Mouse (Mus musculus) neural tube, embryonic 11.5 days (tissue): ENCODE measurements at regions not wholly inside any gene's neighbourhood (a gene's known extent, or its start where the extent isn't known, plus 50 kb on each side); places are given as distances from the start of the nearest gene placed in this dataset.

Source experiments
- ATAC-seq: fragments of 200-750 bp; cut with Nextera tagmentation; 2 replicates; pipeline ENCODE4 v1.8.0; 2017; ENCODE audit warnings: moderate number of reproducible peaks, mild to moderate bottlenecking, moderate TSS enrichment, moderate library complexity; ENCODE audit not compliant: insufficient read depth, low FRiP score, low TSS enrichment
- DNase-seq: peaks from one replicate; pipeline ENCODE4 v3.0.0-alpha.2; 2015; ENCODE audit warnings: low spot score
- H3K27ac ChIP-seq: fragments of 300-500 bp; sonication (generic); 2 replicates; pipeline ENCODE4 v1.5.1; 2014; ENCODE audit warnings: low read depth, mild to moderate bottlenecking, low read length
- H3K27me3 ChIP-seq: fragments of 300-500 bp; sonication (generic); 2 replicates; pipeline ENCODE4 v1.6.1; 2014; ENCODE audit warnings: mild to moderate bottlenecking, low read length, mixed read lengths; ENCODE audit not compliant: control insufficient read depth, insufficient read depth
- H3K36me3 ChIP-seq: fragments of 300-500 bp; sonication (generic); 2 replicates; pipeline ENCODE4 v1.6.1; 2014; ENCODE audit warnings: mild to moderate bottlenecking, low read length, moderate library complexity, mixed read lengths; ENCODE audit not compliant: control insufficient read depth, insufficient read depth
- H3K4me1 ChIP-seq: fragments of 300-500 bp; sonication (generic); 2 replicates; pipeline ENCODE4 v1.6.1; 2014; ENCODE audit warnings: low read length, mixed read lengths; ENCODE audit not compliant: control insufficient read depth, insufficient read depth
- H3K4me2 ChIP-seq: fragments of 300-500 bp; sonication (generic); 2 replicates; pipeline ENCODE4 v1.6.1; 2014; ENCODE audit warnings: low read depth, mild to moderate bottlenecking, moderate library complexity
- H3K4me3 ChIP-seq: fragments of 300-500 bp; sonication (generic); 2 replicates; pipeline ENCODE4 v1.5.1; 2014; ENCODE audit warnings: low read depth, low read length
- H3K9ac ChIP-seq: fragments of 300-500 bp; sonication (generic); 2 replicates; pipeline ENCODE4 v1.6.1; 2014; ENCODE audit warnings: mild to moderate bottlenecking, low read length
- H3K9me3 ChIP-seq: fragments of 300-500 bp; sonication (generic); 2 replicates; pipeline ENCODE4 v1.6.1; 2016; ENCODE audit warnings: low read length; ENCODE audit not compliant: control insufficient read depth
- WGBS: fragments of 180-500 bp; shearing (Covaris S2); extraction: QIAGEN DNeasy Blood & Tissue Kit; methylation state at CpG from one replicate; pipeline ENCODE4 v1.1.7; 2014; 5-methylcytosine and 5-hydroxymethylcytosine counted together

GRCm38 (mm10) chr1:19412345-19412744, 203.6 kb downstream of the Tfap2b start:
- no peak for ATAC-seq
- H3K4me3 ChIP-seq = no peak overlapping the region
- no peaks in the 10 kb centered on the region for H3K4me1 ChIP-seq
- no peak overlapping the region for H3K27ac ChIP-seq
- 53% methylated on average over 4 of the region's 4 CpGs for WGBS
- no peak overlapping the region for H3K4me2 ChIP-seq
- no peak overlapping the region for H3K9ac ChIP-seq
- H3K27me3 ChIP-seq = no peaks in the 10 kb centered on the region
- H3K36me3 ChIP-seq = no peaks in the 10 kb centered on the region
- H3K9me3 ChIP-seq = no peaks in the 10 kb centered on the region
- DNase-seq = no peak

GRCm38 (mm10) chr1:19421116-19421515, 212.4 kb downstream of the Tfap2b start:
- H3K9ac ChIP-seq = no peak overlapping the region
- no peaks in the 10 kb centered on the region for H3K27me3 ChIP-seq
- no peaks in the 10 kb centered on the region for H3K36me3 ChIP-seq
- no peak overlapping the region for H3K4me3 ChIP-seq
- H3K4me1 ChIP-seq = no peaks in the 10 kb centered on the region
- no peak overlapping the region for H3K4me2 ChIP-seq
- no peak overlapping the region for H3K27ac ChIP-seq
- no peaks in the 10 kb centered on the region for H3K9me3 ChIP-seq
- 70% methylated on average over 1 of the region's 1 CpGs for WGBS
- DNase-seq = no peak
- ATAC-seq = no peak

- Histone ChIP-seq H3K36me3 (no peaks in the 10 kb centered on the region), H3K27me3 (no peaks in the 10 kb centered on the region), H3K27ac (no peak overlapping the region), H3K4me2 (no peak overlapping the region), H3K9ac (no peak overlapping the region), H3K4me3 (no peak overlapping the region), H3K4me1 (no peaks in the 10 kb centered on the region), H3K9me3 (no peaks in the 10 kb centered on the region)
- ATAC-seq (no peak), DNase-seq (no peak)
- 87% methylated on average over 5 of the region's 5 CpGs for WGBS
Observed at GRCm38 (mm10) chr1:19450786-19451185, 242.1 kb downstream of the Tfap2b start.

- Histone ChIP-seq H3K9ac (no peak overlapping the region), H3K36me3 (no peaks in the 10 kb centered on the region), H3K9me3 (no peaks in the 10 kb centered on the region), H3K4me1 (no peaks in the 10 kb centered on the region), H3K4me3 (no peak overlapping the region), H3K27ac (no peak overlapping the region), H3K4me2 (no peak overlapping the region), H3K27me3 (no peaks in the 10 kb centered on the region)
- 78% methylated on average over 14 of the region's 14 CpGs for WGBS
- DNase-seq = no peak
- ATAC-seq = no peak
Observed at GRCm38 (mm10) chr1:19458646-19459441, 250.1 kb downstream of the Tfap2b start.

GRCm38 (mm10) chr1:19459876-19460275, 251.2 kb downstream of the Tfap2b start:
- Histone ChIP-seq H3K9ac (no peak overlapping the region), H3K4me2 (no peak overlapping the region), H3K4me1 (no peaks in the 10 kb centered on the region), H3K27ac (no peak overlapping the region), H3K36me3 (no peaks in the 10 kb centered on the region), H3K27me3 (no peaks in the 10 kb centered on the region), H3K4me3 (no peak overlapping the region), H3K9me3 (no peaks in the 10 kb centered on the region)
- DNase-seq = no peak
- 84% methylated on average over 11 of the region's 11 CpGs for WGBS
- no peak for ATAC-seq

GRCm38 (mm10) chr1:19473561-19473960, 264.8 kb downstream of the Tfap2b start:
- H3K4me1 ChIP-seq = no peaks in the 10 kb centered on the region
- ATAC-seq (no peak), DNase-seq (no peak)
- 28% methylated on average over 1 of the region's 1 CpGs for WGBS
- H3K36me3 ChIP-seq = no peaks in the 10 kb centered on the region
- no peak overlapping the region for H3K4me2 ChIP-seq
- H3K4me3 ChIP-seq = no peak overlapping the region
- no peaks in the 10 kb centered on the region for H3K27me3 ChIP-seq
- no peaks in the 10 kb centered on the region for H3K9me3 ChIP-seq
- no peak overlapping the region for H3K27ac ChIP-seq
- H3K9ac ChIP-seq = no peak overlapping the region
